Mouse (Mus musculus) gastrocnemius, postnatal 36 days (tissue): ENCODE measurements around the gene Utp14b. TPM values are rescaled to one million over a fixed set of nuclear protein-coding genes. Genes with fewer than 3 reads are reported as not detected.

ENCODE experiments used
- DNase-seq, 2 experiments: peaks; one replicate each; pipeline ENCODE4 v3.0.0; 2022
- intact Hi-C: fragments of 180-260 bp; cut with DNase I; formaldehyde crosslinking; loops from one replicate; pipeline ENCODE4 v1.15.1; 2025
- total RNA-seq, 2 experiments: library from RNA; stranded (reverse); gene quantifications; 2 replicates each; pipeline ENCODE4 v1.2.3; 2021

Utp14b gene
- total RNA-seq, 2 experiments from 2014 or later: 1.2 to 1.4 TPM

- intact Hi-C loops: no loop called here
These were observed 24.5 kb downstream of the Utp14b start for GRCm38 (mm10) chr1:78682291-78682690.

DNA sequence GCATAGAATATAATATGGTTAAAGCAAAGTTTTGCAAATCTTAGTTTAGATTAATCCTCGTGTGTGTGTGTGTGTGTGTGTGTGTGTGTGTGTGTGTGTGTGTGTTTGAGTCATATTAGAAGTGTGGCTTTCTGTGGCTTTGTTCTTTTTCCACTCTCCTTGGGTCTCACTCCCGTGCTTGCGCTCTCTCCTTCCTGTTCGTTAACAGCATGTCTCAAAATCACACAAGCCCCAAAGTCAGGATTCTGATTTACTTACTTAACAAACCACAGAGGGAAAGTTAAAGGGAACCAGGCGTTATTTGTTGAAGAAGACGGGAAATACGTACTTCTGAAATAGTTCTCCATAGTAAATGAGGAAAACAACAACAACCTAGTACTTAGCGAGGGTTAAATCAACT, 26.3 kb downstream of the Utp14b start:
- intact Hi-C loops: no loop called here
- DNase-seq: no peak

More at GRCm38 (mm10) chr1:78682291-78682690, 24.5 kb downstream of the Utp14b start:
- no peak for DNase-seq

GRCm38 (mm10) chr1:78686872-78687271, 29.0 kb downstream of the Utp14b start:
- intact Hi-C loops: no loop called here
- DNase-seq: no peak

- DNase-seq: no peak
- intact Hi-C loops: loop anchor here (2.0 kb wide), 1 partner anchor 151 kb away; no protein-coding TSS in a partner anchor
These were observed 30.3 kb downstream of the Utp14b start for GRCm38 (mm10) chr1:78688149-78688548.

DNA sequence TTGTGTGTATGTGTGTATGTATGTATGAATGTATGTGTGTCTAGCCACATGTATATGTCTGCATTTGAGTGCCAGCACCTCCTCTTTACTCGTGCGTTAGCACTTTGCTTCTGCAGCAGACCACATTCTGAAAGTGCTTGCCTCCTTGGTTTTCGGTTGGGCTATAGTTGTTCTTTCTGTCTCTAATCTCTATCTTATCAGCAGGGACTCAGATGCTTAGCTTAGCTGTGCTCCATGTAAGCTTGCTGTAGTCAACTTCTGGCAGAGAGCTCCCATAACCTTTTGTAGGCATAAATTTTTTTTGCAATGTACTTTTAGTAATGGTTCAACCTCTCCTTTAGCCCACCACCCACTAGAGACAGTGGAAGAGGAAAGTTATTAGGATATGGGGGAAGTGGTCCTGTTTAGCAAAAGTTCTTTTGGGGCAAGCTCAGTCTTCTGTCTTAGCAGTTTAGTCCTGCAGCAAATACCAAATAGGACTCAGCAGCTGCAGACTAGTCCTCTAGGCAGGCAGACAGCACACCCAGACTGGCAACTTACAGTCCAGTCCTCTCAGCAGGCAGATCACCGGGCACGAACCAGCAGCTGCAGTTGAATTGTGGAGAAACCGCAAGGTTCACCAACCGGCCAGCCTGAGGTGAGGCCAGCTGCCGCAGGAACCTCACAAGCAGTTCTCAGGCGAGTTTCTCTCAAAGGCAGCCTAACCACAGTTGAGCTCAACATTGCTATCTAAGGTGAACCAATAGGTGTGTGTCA, 36.8 kb downstream of the Utp14b start:
- DNase-seq: no peak
- intact Hi-C loops: no loop called here

DNA sequence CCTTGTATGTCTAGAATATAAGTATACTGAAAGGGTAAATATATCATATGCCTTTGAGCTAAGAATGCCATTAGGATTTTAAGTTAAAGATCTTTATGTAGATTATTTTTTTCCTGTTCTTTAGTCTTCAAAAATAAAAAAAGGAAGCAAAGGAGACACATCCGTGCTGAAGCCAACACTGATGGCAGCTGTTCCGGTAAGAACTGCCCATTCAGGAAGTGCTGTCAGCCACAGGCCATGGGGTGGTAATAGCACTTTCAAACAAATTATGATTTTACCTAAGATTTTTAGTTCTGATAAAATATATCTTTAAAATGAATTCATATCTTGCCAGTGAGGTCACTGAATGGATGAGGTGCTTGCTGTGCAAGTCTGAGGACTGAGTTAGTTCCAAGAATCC, 38.5 kb downstream of the Utp14b start:
- intact Hi-C loops: no loop called here
- no peak for DNase-seq

DNA sequence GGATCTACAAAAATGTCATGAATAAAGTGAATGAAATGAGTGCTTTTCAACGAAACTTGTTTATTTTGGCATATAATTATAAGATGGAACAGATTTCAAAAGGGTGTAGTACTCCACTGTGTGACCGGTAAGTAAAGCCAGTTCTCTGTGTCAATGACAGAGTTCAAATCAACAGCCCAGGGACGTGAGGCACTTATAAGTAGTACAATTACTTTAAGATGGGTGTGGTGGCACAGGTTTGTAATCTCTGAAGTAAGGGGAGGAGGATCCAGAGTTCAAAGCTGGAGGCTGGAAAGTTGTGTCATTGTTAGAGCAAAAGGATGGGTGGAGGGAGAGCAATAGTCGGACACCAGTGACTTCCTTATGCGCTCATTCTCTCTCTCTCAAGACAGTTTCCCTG, 39.1 kb downstream of the Utp14b start:
- DNase-seq: no peak
- intact Hi-C loops: no loop called here

DNA sequence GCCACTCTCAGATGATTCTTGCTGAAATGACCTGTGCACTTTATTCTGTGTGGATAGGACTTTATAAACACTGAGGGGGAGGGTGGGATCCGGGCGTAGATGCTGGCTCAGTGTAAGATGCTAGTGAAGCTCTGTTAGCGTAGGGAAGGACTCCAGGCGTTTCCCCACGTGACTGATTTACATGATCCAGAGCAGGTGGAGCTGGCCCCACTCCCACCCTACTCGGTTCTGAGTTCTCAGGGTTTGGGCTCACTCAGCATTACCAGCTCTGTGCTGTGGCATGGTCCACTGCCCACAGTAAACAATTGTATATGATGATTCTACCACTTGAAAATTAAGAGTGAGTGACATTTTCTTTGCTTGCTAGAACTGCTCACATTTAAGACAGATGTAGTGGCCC, 40.3 kb downstream of the Utp14b start:
- DNase-seq: no peak
- intact Hi-C loops: no loop called here

DNA sequence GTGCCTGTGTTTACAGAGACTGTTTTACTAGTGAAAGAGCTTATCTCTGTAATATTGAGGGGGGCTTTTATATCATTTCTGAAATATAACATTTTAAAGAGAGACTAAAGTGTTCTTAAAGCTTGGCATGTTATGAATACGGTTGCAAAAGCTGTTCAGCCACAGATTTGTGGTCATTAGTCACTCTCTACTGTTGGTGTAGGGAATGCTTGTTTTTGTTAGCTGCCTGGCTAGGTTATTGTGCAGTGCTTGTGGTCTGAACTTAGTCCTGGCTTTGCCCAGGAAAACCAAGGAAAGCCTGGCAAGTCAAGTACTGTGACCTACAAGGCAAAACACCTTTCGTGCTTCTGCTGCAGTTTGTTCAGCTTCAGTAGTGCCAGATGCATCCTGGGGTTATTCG, 43.9 kb downstream of the Utp14b start:
- DNase-seq: no peak
- intact Hi-C loops: no loop called here

- DNase-seq: no peak
- intact Hi-C loops: no loop called here
These were observed 44.6 kb downstream of the Utp14b start for GRCm38 (mm10) chr1:78702282-78702963.

GRCm38 (mm10) chr1:78702964-78703285, 45.1 kb downstream of the Utp14b start:
- DNase-seq: no peak
- intact Hi-C loops: no loop called here

- DNase-seq: no peak
- intact Hi-C loops: no loop called here
These were observed 48.5 kb downstream of the Utp14b start for GRCm38 (mm10) chr1:78706338-78706737.

DNA sequence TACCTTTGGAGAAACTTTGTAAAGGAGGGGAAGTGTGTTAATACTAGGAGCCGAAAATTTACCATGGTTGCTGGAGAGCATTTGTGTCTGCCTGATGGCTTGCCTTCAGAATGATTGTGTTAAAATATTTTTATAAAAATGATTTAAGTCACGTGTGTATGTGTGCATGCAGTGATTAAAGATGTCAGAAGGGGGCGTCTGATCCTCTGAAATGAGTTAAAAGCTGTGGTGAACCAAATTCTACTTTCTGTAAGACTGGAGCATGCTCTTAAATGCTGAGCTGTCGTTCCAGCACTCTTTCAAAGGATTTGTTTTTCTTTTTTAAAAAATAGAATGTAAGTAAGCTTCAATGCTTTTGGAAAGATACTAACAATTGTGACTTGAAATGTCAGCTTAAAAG, 49.4 kb downstream of the Utp14b start:
- intact Hi-C loops: no loop called here
- DNase-seq: no peak

DNA sequence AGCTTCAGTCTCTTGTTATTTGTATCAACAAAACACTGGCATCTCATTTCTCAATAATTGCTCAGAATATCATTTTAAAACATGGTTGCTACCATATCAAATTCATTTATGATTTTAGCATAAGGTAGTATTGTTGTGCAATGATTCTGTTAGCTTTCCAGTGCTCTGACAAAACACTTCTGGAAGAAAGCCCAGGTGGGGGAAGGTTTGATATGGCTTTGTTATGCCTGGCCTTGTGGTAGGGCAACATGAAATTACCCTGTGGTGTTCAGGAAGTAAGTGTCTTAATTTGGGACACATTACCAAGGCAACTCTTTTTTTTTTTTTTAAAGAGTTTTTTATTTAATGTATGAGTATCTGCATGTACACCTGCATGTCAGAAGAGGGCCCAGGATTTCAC, 52.2 kb downstream of the Utp14b start:
- no peak for DNase-seq
- intact Hi-C loops: no loop called here

- no peak for DNase-seq
- intact Hi-C loops: no loop called here
These were observed 52.9 kb downstream of the Utp14b start for GRCm38 (mm10) chr1:78710613-78711329.

Other genes starting within 250 kb of the Utp14b start
- 10 to 100 TPM; 46.8 to 54.3 TPM for gene Farsb, start 169.1 kb upstream of the Utp14b start, total RNA-seq
- not detected for gene Mogat1, start 147.0 kb upstream of the Utp14b start, total RNA-seq
- gene BC035947, start 145.9 kb upstream of the Utp14b start, total RNA-seq: not detected
- 10 to 100 TPM in 1 of 2 experiments, 1 to 10 TPM in 1; 7.8 to 11.2 TPM for gene Acsl3, start 213 bp upstream of the Utp14b start, total RNA-seq
- under 1 TPM; 0.30 to 0.84 TPM for gene Kcne4, start 158.7 kb downstream of the Utp14b start, total RNA-seq